Mouse (Mus musculus) lung, adult 2 months (tissue): ENCODE measurements around the gene Rnf145.

ENCODE experiments used
- CTCF ChIP-seq: fragments of 200-500 bp; IDR thresholded peaks from 2 replicates; pipeline ENCODE4 v1.5.1; 2011; ENCODE audit warnings: mild to moderate bottlenecking, low read length, control low read depth; ENCODE audit not compliant: insufficient read depth
- POLR2A ChIP-seq: fragments of 200-500 bp; IDR thresholded peaks from 2 replicates; pipeline ENCODE4 v1.6.1; 2011; ENCODE audit warnings: low read depth, mild to moderate bottlenecking, control low read depth, low read length, borderline replicate concordance; ENCODE audit errors: extremely low read depth

GRCm38 (mm10) chr11:44494643-44495323 lies 24.0 kb upstream of the Rnf145 start:
- TF ChIP-seq CTCF, result no peak
- no peak for TF ChIP-seq POLR2A
